Mouse (Mus musculus): ENCODE measurements around the gene Ndufaf8.

DNA sequence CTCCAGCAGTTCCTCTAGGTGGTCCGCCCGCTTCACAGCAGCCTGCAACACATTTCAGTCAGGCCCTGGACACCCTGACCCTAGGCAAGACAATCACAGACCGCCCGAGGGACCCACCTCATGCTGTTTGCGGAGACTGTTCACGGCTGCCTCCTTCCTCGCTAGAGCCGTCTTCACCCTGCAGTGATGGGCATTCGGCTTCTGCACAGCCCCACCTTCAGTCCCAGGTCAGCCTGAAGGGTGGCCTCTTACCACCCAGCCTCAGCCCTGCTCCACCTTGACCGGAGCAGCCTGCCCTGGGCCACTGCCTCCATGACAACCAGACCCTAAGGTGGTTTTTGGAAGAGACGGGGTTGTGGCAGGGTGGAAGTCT lies 34.1 kb upstream of the Ndufaf8 start:
- TF ChIP-seq CTCF (IDR thresholded peaks at IDR 0.05; ENCODE audit: low read depth) (no peak), EP300 (IDR thresholded peaks at IDR 0.05; ENCODE audit: low read depth) (no peak)
